In the genomic region with DNA sequence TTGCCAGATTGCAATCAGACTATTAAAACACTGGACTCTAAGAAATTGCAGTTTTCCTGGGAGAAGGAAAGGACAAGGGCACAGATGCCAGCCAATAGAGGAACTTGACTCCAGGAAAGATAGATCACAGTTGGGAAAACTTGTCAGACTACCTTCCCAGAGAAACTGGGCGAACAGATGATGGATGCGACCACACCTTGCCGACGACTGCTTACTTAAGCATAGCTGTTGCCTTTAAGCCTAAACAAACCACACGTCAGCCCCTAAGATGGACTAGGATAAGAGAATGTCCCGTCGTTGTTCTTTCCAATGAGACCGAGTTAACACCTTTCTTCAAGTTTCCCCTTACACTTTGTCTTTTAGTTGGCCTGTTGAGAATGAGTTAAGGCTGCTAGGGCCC, we compare ENCODE assay signal across 8 mouse cellular contexts. TPM values are rescaled to one million over a fixed set of nuclear protein-coding genes. Genes with fewer than 3 reads are reported as not detected.
DNase-seq lines count a peak whose midpoint lies in the region; ATAC-seq lines count a peak whose summit lies in the region.

No protein-coding gene starts in this region.

- H3K4me1 ChIP-seq in limb, embryonic 13.5 days, result peaks cover 22% of the 10 kb centered on the region
- peaks cover 16% of the 10 kb centered on the region for H3K4me1 ChIP-seq in stomach, embryonic 14.5 days (ENCODE audit: control insufficient read depth, insufficient read depth, low read length)

- peak overlapping the region; percentile 95 for H3K27ac ChIP-seq in limb, embryonic 13.5 days
- H3K27ac ChIP-seq in stomach, embryonic 14.5 days (ENCODE audit: low read length), result peak overlapping the region; percentile 98; the same call in 1 of the 2 replicates

- no peaks in the 10 kb centered on the region for H3K9me3 ChIP-seq in limb, embryonic 13.5 days
- H3K9me3 ChIP-seq in stomach, embryonic 14.5 days (ENCODE audit: control insufficient read depth, low read depth, low read length), result no peaks in the 10 kb centered on the region

- ATAC-seq in limb, embryonic 13.5 days (ENCODE audit: low FRiP score, low read depth), result no peak
- ATAC-seq in stomach, embryonic 14.5 days (ENCODE audit: insufficient number of reproducible peaks, insufficient read depth, low FRiP score, low read depth), result 0 out of 2 replicates have a peak, but pooled peaks have one; percentile 4

- 51% methylated on average over 8 of the region's 8 CpGs for WGBS in limb, embryonic 13.5 days
- 14% methylated on average over 8 of the region's 8 CpGs for WGBS in stomach, embryonic 14.5 days

- H3K36me3 ChIP-seq in limb, embryonic 13.5 days, result peaks cover 25% of the 10 kb centered on the region
- peaks cover 13% of the 10 kb centered on the region; the same call in 1 of the 2 replicates for H3K36me3 ChIP-seq in stomach, embryonic 14.5 days (ENCODE audit: control insufficient read depth, insufficient read depth, low read length)

- H3K4me2 ChIP-seq in limb, embryonic 13.5 days (replicated peaks), result peak overlapping the region; percentile 91
- peak overlapping the region; percentile 53 for H3K4me2 ChIP-seq in stomach, embryonic 14.5 days (replicated peaks; ENCODE audit: low read depth, low read length)

- peak overlapping the region; percentile 97 for H3K4me3 ChIP-seq in limb, embryonic 13.5 days
- peak overlapping the region; percentile 94 for H3K4me3 ChIP-seq in stomach, embryonic 14.5 days (ENCODE audit: low read depth, low read length)

- peak overlapping the region; percentile 64 for H3K9ac ChIP-seq in limb, embryonic 13.5 days
- no peak overlapping the region for H3K9ac ChIP-seq in stomach, embryonic 14.5 days (replicated peaks; ENCODE audit: low read depth, low read length)

- DNase-seq in embryo, embryonic 10 days (ENCODE audit: low spot score), result peak; percentile 15
- DNase-seq in embryo, embryonic 10.5 days (ENCODE audit: low spot score), result no peak
- peak; percentile 9 for DNase-seq in thymus, postnatal 14 days
- DNase-seq in thymus, postnatal 36 days, result no peak
- DNase-seq in right cerebral cortex, postnatal 36 days (ENCODE audit: low spot score in 2 of 2), result no peak
- DNase-seq in adrenal gland, postnatal 36 days, result no peak

- no peaks in the 10 kb centered on the region for H3K27me3 ChIP-seq in limb, embryonic 13.5 days
- no peaks in the 10 kb centered on the region for H3K27me3 ChIP-seq in stomach, embryonic 14.5 days (ENCODE audit: control insufficient read depth, insufficient read depth, low read length)

RNA-seq across cellular contexts. Expression of gene Dcaf12, which starts 0.5 kb away (rescaled TPM):
- 52.9 and 54.4 TPM in 2 replicates for polyA plus RNA-seq in limb, embryonic 13.5 days (2015; fragmentation: Nextera tagmentation; extraction: Ambion mirVana)
- polyA plus RNA-seq in stomach, embryonic 14.5 days (2014; fragmentation: Nextera tagmentation; extraction: Ambion mirVana), result 40.0 and 41.6 TPM in 2 replicates
- 10 to 100 TPM; 53.3 to 60.1 TPM for total RNA-seq in adrenal gland, postnatal 36 days (2021)

RNA-seq across cellular contexts. Expression of gene Ubap1, which starts 33.6 kb away (rescaled TPM):
- 54.6 and 54.8 TPM in 2 replicates for polyA plus RNA-seq in limb, embryonic 13.5 days (2015; fragmentation: Nextera tagmentation; extraction: Ambion mirVana)
- 53.6 and 54.8 TPM in 2 replicates for polyA plus RNA-seq in stomach, embryonic 14.5 days (2014; fragmentation: Nextera tagmentation; extraction: Ambion mirVana)
- total RNA-seq in adrenal gland, postnatal 36 days (2021), result 10 to 100 TPM; 46.1 to 46.7 TPM

RNA-seq across cellular contexts. Expression of gene Ubap2, which starts 40.2 kb away (rescaled TPM):
- 60.8 and 65.2 TPM in 2 replicates for polyA plus RNA-seq in limb, embryonic 13.5 days (2015; fragmentation: Nextera tagmentation; extraction: Ambion mirVana)
- 59.9 and 61.3 TPM in 2 replicates for polyA plus RNA-seq in stomach, embryonic 14.5 days (2014; fragmentation: Nextera tagmentation; extraction: Ambion mirVana)
- 10 to 100 TPM; 32.8 to 43.9 TPM for total RNA-seq in adrenal gland, postnatal 36 days (2021)

Comparison
In these comparisons a context has a peak if more than half of its experiments do, and no peak if none do; other contexts are left out.
1. DNase-seq: peak in embryo, embryonic 10 days (single experiment) and thymus, postnatal 14 days (single experiment); none in embryo, embryonic 10.5 days (single experiment), thymus, postnatal 36 days (0 of 2), right cerebral cortex, postnatal 36 days (0 of 2) and adrenal gland, postnatal 36 days (0 of 2).